Mouse (Mus musculus): ENCODE data around the gene Gcm2. TPM values are rescaled to one million over a fixed set of nuclear protein-coding genes. Genes with fewer than 3 reads are reported as not detected.

The Gcm2 gene
- total and polyA plus RNA-seq, 3 experiments, result not detected

GRCm38 (mm10) chr13:41103841-41104525 lies 6.9 kb downstream of the Gcm2 start:
- ATAC-seq (ENCODE audit: extremely low read depth, insufficient number of reproducible peaks, low FRiP score, poor library complexity, severe bottlenecking), result no peak
- DNase-seq (ENCODE audit: low spot score), result no peak
- peaks cover 6% of the 10 kb centered on the region; the same call in 1 of the 2 replicates for H3K27me3 ChIP-seq (ENCODE audit: insufficient read depth, low read length)
- no peaks in the 10 kb centered on the region for H3K4me1 ChIP-seq (ENCODE audit: insufficient read depth, low read depth, low read length)
- no peaks in the 10 kb centered on the region for H3K36me3 ChIP-seq (replicated peaks)
- H3K9me3 ChIP-seq (replicated peaks), result no peaks in the 10 kb centered on the region
- H3K4me3 ChIP-seq (ENCODE audit: low read depth, low read length), result no peak overlapping the region
- no peak for TF ChIP-seq CTCF (IDR thresholded peaks at IDR 0.05; ENCODE audit: low read depth, low read length)
- no peak for TF ChIP-seq GATA1 (IDR thresholded peaks at IDR 0.05; ENCODE audit: borderline replicate concordance, low read length)

DNA sequence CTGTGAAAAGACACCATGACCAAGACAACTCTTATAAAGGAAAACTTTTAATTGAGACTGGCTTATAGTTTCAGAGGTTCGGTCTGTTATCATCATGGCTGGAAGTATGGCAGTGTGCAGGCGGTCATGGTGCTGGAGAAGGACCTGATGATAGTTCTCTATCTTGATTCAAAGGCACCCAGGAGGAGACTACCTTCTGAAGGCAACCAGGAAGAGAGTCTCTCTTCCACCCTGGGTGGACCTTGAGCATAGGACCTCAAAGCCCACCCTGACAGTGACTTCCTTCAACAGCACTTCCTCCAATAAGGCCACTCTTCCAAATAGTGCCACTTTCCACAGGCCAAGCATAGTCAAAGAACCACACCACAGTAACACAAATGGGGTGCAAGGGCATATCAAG lies 10.8 kb downstream of the Gcm2 start:
- Histone ChIP-seq H3K27me3 (ENCODE audit: insufficient read depth, low read length) (peaks cover 7% of the 10 kb centered on the region), H3K9me3 (replicated peaks) (no peaks in the 10 kb centered on the region), H3K4me1 (ENCODE audit: insufficient read depth, low read depth, low read length) (no peaks in the 10 kb centered on the region), H3K4me3 (ENCODE audit: low read depth, low read length) (no peak overlapping the region), H3K36me3 (replicated peaks) (no peaks in the 10 kb centered on the region)
- no peak for ATAC-seq (ENCODE audit: extremely low read depth, insufficient number of reproducible peaks, low FRiP score, poor library complexity, severe bottlenecking)
- TF ChIP-seq GATA1 (IDR thresholded peaks at IDR 0.05; ENCODE audit: borderline replicate concordance, low read length) (no peak), CTCF (IDR thresholded peaks at IDR 0.05; ENCODE audit: low read depth, low read length) (no peak), GATA2 (IDR thresholded peaks at IDR 0.05; ENCODE audit: borderline replicate concordance, low read depth, low read length) (no peak), POLR2AphosphoS5 (IDR thresholded peaks at IDR 0.05; ENCODE audit: insufficient replicate concordance, low read depth, low read length) (no peak), TAL1 (conservative IDR thresholded peaks at IDR 0.05; ENCODE audit: low read depth, low read length) (no peak)
- DNase-seq (ENCODE audit: low spot score), result no peak

DNA sequence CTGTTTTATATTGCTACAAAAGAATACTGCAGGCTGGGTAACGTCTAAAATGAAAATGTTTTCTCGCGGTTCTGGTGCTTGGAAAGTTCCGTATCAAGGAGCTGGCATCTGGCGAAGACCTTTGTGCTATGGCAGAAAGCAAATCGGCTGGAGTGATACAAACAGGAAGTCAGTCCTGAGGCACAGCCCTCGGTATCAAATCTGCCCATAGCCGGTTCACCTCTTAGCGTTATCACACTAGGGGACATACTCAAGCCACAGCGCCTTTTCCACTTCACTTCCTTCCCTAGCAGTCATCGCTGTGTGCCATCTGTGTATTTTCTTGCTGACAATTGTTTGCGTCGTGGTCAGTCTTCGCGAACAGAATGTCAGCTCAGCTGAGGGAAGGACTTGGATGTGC lies 12.5 kb downstream of the Gcm2 start:
- no peak for ATAC-seq (ENCODE audit: extremely low read depth, insufficient number of reproducible peaks, low FRiP score, poor library complexity, severe bottlenecking)
- Histone ChIP-seq H3K27me3 (ENCODE audit: insufficient read depth, low read length) (peaks cover 7% of the 10 kb centered on the region), H3K4me3 (ENCODE audit: low read depth, low read length) (no peak overlapping the region), H3K4me1 (ENCODE audit: insufficient read depth, low read depth, low read length) (no peaks in the 10 kb centered on the region), H3K36me3 (replicated peaks) (no peaks in the 10 kb centered on the region), H3K9me3 (replicated peaks) (no peaks in the 10 kb centered on the region)
- TF ChIP-seq GATA1 (IDR thresholded peaks at IDR 0.05; ENCODE audit: borderline replicate concordance, low read length) (no peak), POLR2AphosphoS5 (IDR thresholded peaks at IDR 0.05; ENCODE audit: insufficient replicate concordance, low read depth, low read length) (no peak), CTCF (IDR thresholded peaks at IDR 0.05; ENCODE audit: low read depth, low read length) (no peak), TAL1 (conservative IDR thresholded peaks at IDR 0.05; ENCODE audit: low read depth, low read length) (no peak), GATA2 (IDR thresholded peaks at IDR 0.05; ENCODE audit: borderline replicate concordance, low read depth, low read length) (no peak)
- no peak for DNase-seq (ENCODE audit: low spot score)

DNA sequence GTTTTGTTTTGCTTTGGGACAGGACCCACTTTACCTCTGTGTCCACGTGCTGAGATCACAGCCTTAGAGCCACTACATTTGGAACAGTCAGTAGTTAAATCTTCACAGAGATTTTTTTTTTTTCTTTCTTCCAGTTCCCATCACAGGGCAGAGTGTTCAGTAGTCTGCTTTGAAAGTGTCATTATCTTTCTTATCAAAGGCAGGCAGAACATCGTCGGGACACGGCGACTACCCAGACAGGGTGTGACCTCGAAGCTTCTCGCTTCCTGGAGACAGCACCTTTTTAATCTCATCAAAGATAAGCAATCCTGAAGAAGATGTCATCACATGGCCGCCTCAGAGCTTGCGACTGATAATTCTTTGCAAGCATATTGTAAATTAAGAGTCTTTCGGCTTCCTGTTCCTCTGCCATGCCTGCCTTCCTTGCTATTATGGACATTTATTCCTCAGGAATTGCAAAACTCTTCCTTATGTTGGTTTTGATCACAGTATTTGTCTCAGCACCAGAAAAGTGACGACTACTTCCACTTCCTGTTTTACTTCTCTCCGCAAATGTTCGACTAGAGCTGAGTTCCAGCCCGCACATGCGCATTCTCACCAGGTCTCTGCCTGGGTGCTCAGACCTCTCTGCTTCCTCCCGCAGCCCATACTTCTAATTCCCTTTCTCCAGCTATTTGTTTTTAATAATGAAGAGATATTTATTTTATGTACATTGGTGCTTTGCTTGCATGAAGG lies 13.3 kb downstream of the Gcm2 start:
- no peaks in the 10 kb centered on the region for H3K4me1 ChIP-seq (ENCODE audit: insufficient read depth, low read depth, low read length)
- no peak for TF ChIP-seq GATA2 (IDR thresholded peaks at IDR 0.05; ENCODE audit: borderline replicate concordance, low read depth, low read length)
- no peak for TF ChIP-seq POLR2AphosphoS5 (IDR thresholded peaks at IDR 0.05; ENCODE audit: insufficient replicate concordance, low read depth, low read length)
- no peak for TF ChIP-seq GATA1 (IDR thresholded peaks at IDR 0.05; ENCODE audit: borderline replicate concordance, low read length)
- no peak for TF ChIP-seq TAL1 (conservative IDR thresholded peaks at IDR 0.05; ENCODE audit: low read depth, low read length)
- TF ChIP-seq CTCF (IDR thresholded peaks at IDR 0.05; ENCODE audit: low read depth, low read length), result no peak
- H3K9me3 ChIP-seq (replicated peaks), result no peaks in the 10 kb centered on the region
- no peak for DNase-seq (ENCODE audit: low spot score)
- no peak for ATAC-seq (ENCODE audit: extremely low read depth, insufficient number of reproducible peaks, low FRiP score, poor library complexity, severe bottlenecking)
- H3K4me3 ChIP-seq (ENCODE audit: low read depth, low read length), result no peak overlapping the region
- no peaks in the 10 kb centered on the region for H3K36me3 ChIP-seq (replicated peaks)
- peaks cover 4% of the 10 kb centered on the region; the same call in 1 of the 2 replicates for H3K27me3 ChIP-seq (ENCODE audit: insufficient read depth, low read length)

DNA sequence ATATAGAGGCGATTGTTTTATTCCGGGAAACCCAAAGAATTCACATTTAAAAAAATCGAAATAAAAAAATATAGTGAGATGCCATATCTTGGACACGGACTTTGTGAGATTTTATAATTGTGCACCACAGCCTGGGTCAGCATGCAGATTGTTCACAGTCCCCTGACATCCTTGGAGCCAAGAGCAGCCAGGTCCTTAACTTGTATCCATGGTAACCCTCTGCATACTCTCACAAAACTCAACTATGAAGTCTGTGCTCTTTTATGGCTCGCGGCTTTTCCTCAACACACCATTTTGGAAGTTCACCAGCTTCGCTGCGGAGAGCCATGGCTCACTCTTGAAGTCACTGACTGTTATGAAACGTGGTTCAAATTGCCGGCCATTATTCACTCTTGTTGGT lies 16.7 kb downstream of the Gcm2 start:
- DNase-seq (ENCODE audit: low spot score) (no peak), ATAC-seq (ENCODE audit: extremely low read depth, insufficient number of reproducible peaks, low FRiP score, poor library complexity, severe bottlenecking) (no peak)
- H3K36me3 ChIP-seq (replicated peaks), result no peaks in the 10 kb centered on the region
- peaks cover 11% of the 10 kb centered on the region for H3K27me3 ChIP-seq (ENCODE audit: insufficient read depth, low read length)
- no peaks in the 10 kb centered on the region for H3K4me1 ChIP-seq (ENCODE audit: insufficient read depth, low read depth, low read length)
- H3K9me3 ChIP-seq (replicated peaks), result no peaks in the 10 kb centered on the region
- no peak overlapping the region for H3K4me3 ChIP-seq (ENCODE audit: low read depth, low read length)
- no peak for TF ChIP-seq TAL1 (conservative IDR thresholded peaks at IDR 0.05; ENCODE audit: low read depth, low read length)
- no peak for TF ChIP-seq GATA2 (IDR thresholded peaks at IDR 0.05; ENCODE audit: borderline replicate concordance, low read depth, low read length)
- TF ChIP-seq GATA1 (IDR thresholded peaks at IDR 0.05; ENCODE audit: borderline replicate concordance, low read length), result no peak
- TF ChIP-seq CTCF (IDR thresholded peaks at IDR 0.05; ENCODE audit: low read depth, low read length), result no peak
- TF ChIP-seq POLR2AphosphoS5 (IDR thresholded peaks at IDR 0.05; ENCODE audit: insufficient replicate concordance, low read depth, low read length), result no peak

DNA sequence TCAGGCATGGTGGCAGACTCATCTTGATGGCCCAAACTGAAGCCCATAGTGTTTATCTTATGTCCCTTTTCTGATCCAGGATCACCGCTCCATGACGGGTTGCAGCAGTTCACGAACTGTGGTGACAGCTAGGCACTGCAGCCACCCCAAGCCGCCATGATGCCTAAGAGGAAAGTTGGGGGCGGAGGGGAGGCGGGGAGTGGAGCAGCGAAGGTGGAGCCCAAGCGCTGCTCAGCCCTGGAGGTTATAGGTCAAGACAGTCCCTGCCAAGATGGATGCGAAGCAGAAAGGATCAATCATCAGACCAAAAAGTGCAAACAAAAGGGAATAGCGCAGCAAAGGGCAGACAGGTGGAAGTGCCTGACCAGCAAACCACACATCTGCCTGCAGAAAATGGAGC lies 19.6 kb downstream of the Gcm2 start:
- no peak for TF ChIP-seq POLR2AphosphoS5 (IDR thresholded peaks at IDR 0.05; ENCODE audit: insufficient replicate concordance, low read depth, low read length)
- no peak for TF ChIP-seq GATA2 (IDR thresholded peaks at IDR 0.05; ENCODE audit: borderline replicate concordance, low read depth, low read length)
- no peak for TF ChIP-seq TAL1 (conservative IDR thresholded peaks at IDR 0.05; ENCODE audit: low read depth, low read length)
- no peak for TF ChIP-seq CTCF (IDR thresholded peaks at IDR 0.05; ENCODE audit: low read depth, low read length)
- TF ChIP-seq GATA1 (IDR thresholded peaks at IDR 0.05; ENCODE audit: borderline replicate concordance, low read length), result no peak
- Histone ChIP-seq H3K4me3 (ENCODE audit: low read depth, low read length) (no peak overlapping the region), H3K36me3 (replicated peaks) (no peaks in the 10 kb centered on the region), H3K4me1 (ENCODE audit: insufficient read depth, low read depth, low read length) (no peaks in the 10 kb centered on the region), H3K27me3 (ENCODE audit: insufficient read depth, low read length) (peaks cover 8% of the 10 kb centered on the region), H3K9me3 (replicated peaks) (no peaks in the 10 kb centered on the region)
- DNase-seq (ENCODE audit: low spot score) (no peak), ATAC-seq (ENCODE audit: extremely low read depth, insufficient number of reproducible peaks, low FRiP score, poor library complexity, severe bottlenecking) (no peak)

All from G1E (cell line).